Mouse (Mus musculus) myocyte (in vitro differentiated cells): ENCODE data around the gene 0610010K14Rik.

Experiments used
- POLR2A ChIP-seq: IDR thresholded peaks from one replicate; pipeline ENCODE4 v1.6.1; 2011; ENCODE audit warnings: low read depth, mild to moderate bottlenecking, control low read depth, moderate library complexity; ENCODE audit not compliant: insufficient read length
- POLR2AphosphoS2 ChIP-seq: IDR thresholded peaks from one replicate; pipeline ENCODE4 v1.6.1; 2011; ENCODE audit warnings: low read depth, control low read depth; ENCODE audit not compliant: insufficient read length
- REST ChIP-seq: IDR thresholded peaks from one replicate; pipeline ENCODE4 v1.6.1; 2011; ENCODE audit warnings: mild to moderate bottlenecking, control low read depth, moderate library complexity; ENCODE audit not compliant: insufficient read depth, insufficient read length
- SRF ChIP-seq: IDR thresholded peaks from one replicate; pipeline ENCODE4 v1.6.1; 2011; ENCODE audit warnings: low read depth; ENCODE audit not compliant: control insufficient read depth, insufficient read length
- TCF12 ChIP-seq: IDR thresholded peaks from one replicate; pipeline ENCODE4 v1.6.1; 2011; ENCODE audit warnings: mild to moderate bottlenecking, control low read depth; ENCODE audit not compliant: poor library complexity, insufficient read depth, severe bottlenecking
- TCF3 ChIP-seq: IDR thresholded peaks from one replicate; pipeline ENCODE4 v1.6.1; 2011; ENCODE audit warnings: low read depth, control low read depth; ENCODE audit not compliant: insufficient read length
- USF1 ChIP-seq: IDR thresholded peaks from one replicate; pipeline ENCODE4 v1.6.1; 2011; ENCODE audit warnings: low read depth, mild to moderate bottlenecking, control low read depth, moderate library complexity

DNA sequence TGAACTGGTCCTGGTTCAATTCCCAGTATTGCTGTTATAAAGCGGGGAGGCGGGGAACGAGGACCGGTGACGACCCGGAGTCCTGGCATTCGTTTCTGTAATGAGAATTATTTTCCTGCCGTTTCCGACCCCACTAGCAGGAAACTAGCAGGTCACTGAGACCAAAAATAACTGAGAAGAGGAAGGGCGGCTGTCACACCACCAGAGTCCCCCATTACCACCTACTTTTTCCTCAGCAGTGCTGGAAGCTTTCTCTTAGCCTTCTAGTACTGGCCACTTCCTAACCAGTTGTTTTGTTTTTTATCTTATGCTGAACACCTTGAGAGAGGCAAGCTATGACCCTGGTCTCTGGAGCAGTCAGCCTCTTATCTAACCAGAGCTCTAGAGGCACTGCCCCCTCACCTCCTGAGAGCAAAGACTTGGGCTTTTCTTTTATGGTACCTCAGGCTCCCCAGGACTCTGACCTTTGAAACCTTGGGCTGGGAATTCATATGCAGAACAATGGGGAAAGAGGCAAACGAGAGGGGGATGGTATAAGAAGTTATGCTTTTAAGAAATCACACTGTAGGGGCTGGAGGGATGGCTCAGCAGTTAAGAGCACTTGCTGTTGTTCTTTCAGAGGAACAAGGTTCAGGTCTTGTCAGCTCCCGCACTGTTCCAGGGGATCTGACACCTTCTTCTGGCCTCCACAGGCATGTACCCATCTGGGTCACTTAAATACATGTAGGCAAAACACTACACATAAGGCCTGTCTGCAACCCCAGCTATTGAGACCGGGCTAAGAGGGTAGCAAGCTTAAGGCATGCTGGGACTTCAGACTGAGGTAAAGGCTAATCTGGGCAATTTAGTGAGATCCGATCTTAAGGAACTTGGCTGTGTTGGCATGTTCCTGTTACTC lies 15.9 kb downstream of the 0610010K14Rik start:
- TF ChIP-seq POLR2A (no peak), TCF3 (no peak), SRF (no peak), TCF12 (no peak), USF1 (no peak), POLR2AphosphoS2 (no peak), REST (no peak)
